Mouse (Mus musculus) urinary bladder, adult 2 months (tissue): ENCODE measurements around the gene Stat5b. TPM values are rescaled to one million over a fixed set of nuclear protein-coding genes. Genes with fewer than 3 reads are reported as not detected.
"Not testable (repeated sequence)": the region's sequence is repeated elsewhere in the genome, so short reads cannot be mapped to it uniquely, and the experiment has no call there.

Source experiments
- DNase-seq: peaks from one replicate; pipeline ENCODE4 v3.0.0; 2022; ENCODE audit warnings: low spot score
- polyA plus RNA-seq: library from polyadenylated mRNA; depleted of rRNA; stranded (reverse); fragments of >200 nt; gene quantifications from 2 replicates; pipeline ENCODE4 v1.2.3, GENCODE M21; 2012

The Stat5b gene
- polyA plus RNA-seq, 1 experiment, result 18.1 TPM

DNA sequence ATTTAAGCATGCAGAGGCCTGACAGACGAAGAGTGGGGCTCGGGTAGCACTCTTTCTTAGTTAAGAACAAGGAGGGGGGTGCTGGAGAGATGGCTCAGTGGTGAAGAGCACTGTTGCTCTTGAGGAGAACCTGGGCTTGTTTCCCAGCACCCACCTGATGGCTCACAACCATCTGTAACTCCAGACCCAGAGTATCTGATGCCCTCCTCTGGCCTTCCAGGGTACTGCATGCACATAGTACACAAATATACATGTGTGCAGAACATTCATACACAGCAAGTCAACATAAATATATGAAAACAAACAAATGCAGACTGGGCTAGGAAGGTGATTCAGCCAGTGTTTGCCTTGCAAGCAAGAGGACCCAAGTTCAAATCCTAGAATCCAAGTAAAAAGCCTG lies 39.4 kb downstream of the Stat5b start:
- no peak for DNase-seq

- DNase-seq, result no peak
Observed at GRCm38 (mm10) chr11:100810516-100810915, 40.0 kb downstream of the Stat5b start.

GRCm38 (mm10) chr11:100806380-100807305 lies 43.9 kb downstream of the Stat5b start:
- DNase-seq, result no peak

DNA sequence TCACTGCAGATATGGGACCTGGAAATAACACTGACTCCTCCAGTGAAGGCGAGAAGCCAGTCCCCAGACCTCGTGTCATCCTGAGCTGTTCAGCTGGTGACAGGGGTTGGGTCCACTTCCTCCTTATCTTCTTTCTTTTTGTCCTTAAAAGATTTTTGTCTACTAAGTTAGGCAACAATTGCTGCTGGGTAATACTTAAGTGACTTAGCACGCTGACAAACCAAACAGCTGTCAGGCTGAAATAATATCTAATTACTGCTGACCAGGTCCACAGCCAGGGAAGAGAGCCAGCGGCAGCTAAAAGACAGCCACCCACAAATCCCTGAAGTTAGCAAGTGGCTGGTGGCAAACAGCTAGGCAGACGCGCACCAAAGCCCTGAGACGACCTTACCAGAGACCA lies 45.0 kb downstream of the Stat5b start:
- no peak for DNase-seq

DNA sequence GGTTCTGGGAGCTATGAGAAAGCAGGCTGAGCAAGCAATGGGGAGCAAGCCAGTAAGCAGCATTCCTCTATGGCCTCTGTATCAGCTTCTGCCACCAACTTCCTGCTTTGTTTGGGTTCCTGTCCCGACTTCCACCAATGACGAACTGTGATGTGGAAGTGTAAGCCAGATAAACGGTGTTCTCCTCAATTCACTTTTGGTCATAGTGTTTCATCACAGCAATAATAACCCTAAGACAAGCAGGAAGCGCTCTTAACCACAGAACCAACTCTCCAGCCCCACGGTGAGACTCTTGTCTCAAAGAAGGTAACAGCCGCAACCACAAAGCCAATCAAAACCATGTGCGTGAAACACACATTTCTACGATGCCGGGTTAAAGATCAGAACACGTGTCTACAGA lies 46.1 kb downstream of the Stat5b start:
- DNase-seq, result no peak

GRCm38 (mm10) chr11:100799426-100799825 lies 51.1 kb downstream of the Stat5b start:
- DNase-seq, result no peak

DNA sequence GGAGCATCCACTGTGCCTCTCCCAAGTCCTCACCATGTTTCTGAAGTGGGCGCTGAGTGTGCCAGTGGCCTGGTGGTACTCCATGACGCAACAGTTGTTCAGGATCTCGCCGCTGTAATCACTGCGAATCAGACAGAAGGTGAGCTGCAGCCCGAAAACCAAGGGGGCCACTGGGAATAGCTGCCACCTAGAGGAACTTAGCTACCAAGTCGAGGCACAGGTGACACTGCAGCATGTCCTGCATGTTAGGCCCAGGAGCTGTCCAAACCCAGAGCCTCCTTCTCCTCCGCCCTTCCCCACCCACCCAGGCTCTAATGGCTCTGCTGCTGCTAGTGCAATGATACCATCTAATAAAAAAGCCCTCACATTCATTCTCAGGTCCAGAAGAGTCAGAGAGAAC lies 53.9 kb downstream of the Stat5b start:
- DNase-seq, result no peak

DNA sequence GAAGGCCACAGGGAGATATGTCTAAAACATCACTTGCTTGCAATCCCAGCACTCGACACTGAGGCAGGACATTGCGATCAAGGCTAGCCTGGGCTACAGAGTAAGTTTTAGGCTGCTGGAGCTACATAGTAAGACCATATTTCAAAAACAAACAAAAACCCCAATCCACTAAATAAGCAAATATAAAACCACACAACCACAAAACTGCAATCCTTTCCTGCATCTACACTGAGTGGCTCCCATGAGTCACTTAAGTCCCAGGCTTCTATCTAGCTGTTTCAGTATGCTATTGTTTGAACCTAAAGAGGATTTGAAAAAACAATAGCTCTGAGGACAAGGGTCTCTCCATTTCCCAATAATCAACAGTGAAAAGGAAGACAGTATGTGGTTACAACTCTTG lies 55.1 kb downstream of the Stat5b start:
- no peak for DNase-seq

DNA sequence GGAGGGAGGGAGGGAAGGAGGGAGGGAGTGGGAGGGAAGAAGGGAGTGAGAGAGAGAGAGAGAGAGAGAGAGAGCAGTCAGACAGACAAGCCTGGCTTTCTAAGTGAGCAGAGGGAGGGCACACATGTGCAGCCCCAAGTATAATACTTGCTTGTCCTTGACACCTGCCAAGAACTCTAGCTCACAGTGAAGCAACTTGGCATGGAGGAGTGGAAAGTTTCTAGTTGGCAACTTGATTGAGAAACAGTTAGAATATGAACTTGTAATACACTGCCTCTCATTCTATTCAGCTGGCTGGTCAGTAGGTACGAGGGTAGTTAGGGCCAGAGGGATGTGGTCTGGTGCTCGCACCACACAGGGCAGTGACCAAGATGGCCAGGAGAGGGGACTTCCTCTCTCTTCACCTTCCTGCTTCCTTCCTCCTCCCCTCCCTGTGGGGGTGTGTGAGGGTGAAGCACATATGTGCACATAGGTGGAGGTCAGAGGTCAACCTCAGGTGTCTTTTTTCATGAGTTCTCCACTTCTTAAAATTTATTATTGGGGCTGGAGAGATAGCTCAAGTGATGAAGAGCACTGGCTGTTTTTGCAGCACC lies 59.0 kb downstream of the Stat5b start:
- DNase-seq, result no peak

DNA sequence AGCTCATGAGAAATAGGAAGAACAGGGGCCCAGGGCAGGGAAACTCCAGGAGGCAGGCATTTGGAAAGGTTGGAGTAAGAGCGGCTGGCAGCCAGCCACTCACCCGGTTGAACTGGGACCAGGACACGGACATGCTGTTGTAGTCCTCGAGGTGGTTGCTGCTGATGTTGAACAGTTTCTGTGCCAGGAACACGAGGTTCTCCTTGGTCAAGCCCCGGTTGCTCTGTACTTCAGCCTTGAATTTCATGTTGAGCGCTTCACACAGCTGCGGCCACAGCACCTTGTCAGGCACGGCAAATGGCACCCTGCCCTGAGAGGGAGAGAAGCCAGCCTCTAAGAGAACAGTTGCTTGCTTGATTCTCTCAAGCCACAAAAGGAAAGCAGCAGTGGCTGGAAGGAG lies 59.9 kb downstream of the Stat5b start:
- not testable (repeated sequence) for DNase-seq

DNA sequence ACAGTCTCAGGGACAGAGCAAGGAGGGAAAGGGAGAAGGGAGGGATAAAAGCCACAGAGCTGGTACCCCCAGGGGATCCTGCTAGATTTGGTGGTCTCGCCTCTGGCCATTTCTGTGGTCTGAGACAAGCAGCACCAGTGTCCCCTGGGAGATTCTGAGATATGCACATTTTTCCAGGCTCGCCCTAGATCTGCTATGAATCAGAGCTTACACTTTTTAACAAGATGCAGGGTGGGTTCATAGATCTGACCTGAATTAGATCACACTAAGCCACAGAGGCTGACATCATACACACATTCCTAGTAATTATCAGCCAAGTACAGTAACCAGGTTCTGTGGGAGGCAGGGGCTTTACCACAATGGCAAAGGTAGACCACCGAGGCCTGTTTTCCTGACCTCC lies 60.8 kb downstream of the Stat5b start:
- DNase-seq, result no peak

GRCm38 (mm10) chr11:100785774-100786173 lies 64.8 kb downstream of the Stat5b start:
- DNase-seq, result no peak

GRCm38 (mm10) chr11:100784286-100784685 lies 66.2 kb downstream of the Stat5b start:
- no peak for DNase-seq

DNA sequence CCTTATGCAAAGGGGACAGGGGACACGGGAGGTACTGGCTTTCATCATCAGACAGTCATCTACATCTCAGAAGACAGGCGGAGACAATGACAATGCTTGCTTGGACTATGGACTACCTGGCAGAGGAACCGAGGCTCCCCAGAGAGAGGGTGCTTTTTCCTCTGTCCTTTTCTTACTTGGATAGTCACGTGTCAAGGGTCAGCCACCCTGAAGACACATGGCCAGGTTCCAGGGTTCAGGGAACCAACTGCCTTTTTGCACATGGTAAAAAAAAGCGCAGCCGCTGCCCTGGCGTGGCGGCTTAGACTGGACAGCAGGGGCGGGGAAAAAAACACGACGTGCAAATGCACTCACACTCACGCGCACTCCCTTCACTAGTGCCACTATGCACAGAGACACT lies 68.0 kb downstream of the Stat5b start:
- DNase-seq, result no peak

DNA sequence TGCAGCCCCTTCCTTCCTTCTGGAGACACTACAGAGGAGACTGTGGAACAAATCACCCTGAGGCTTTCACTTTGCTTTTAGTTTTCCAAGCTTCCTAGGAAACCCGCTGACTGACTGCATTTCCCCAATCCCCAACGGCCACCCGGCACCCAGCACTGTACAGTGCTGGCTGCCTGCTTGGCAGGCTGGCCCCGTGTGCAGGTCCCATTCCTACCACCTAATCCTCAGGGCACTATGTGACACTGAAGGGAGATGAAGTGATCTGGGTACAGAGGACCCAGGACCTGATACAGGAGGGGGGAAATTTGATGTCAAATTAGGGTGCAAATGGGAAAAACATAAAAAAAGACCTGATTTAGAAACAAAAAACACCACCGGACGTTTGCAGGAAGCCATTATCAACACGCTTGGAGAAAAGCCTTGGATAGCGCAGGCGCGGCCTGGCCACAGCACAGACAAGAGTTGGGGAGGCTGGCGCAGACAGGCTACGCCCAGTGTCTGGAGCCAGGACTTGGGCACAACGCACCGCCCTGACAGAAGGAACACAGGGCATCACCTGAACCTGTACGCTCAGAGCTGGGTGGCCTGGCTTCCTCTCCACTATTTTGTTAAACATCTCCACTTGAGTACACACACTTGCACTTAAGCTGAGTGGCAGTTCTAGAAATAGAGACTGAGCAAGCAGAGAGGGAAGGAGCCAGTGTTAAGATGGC lies 68.6 kb downstream of the Stat5b start:
- no peak for DNase-seq

DNA sequence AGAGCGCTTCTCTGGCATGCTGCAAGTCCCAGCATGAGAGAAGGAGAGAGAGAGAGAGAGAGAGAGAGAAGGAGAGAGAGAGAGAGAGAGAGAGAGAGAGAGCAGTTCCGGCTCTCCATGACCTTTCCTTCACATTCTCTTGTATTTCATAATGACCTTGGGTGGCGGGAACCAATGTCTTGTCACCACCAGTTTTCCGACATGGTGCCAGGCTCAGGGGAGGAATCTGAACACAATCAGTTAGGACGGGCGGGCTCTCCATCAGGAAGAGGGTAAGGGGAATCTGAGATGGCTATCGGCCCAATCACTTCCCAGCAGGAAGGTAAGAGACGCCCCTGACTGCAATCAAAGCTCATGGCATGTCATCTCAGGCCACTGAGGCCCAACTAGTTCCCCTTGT lies 70.3 kb downstream of the Stat5b start:
- DNase-seq, result no peak

- DNase-seq, result no peak
Observed at GRCm38 (mm10) chr11:100778069-100778468, 72.5 kb downstream of the Stat5b start.

- no peak for DNase-seq
Observed at GRCm38 (mm10) chr11:100775921-100776320, 74.6 kb downstream of the Stat5b start.

- no peak for DNase-seq
Observed at GRCm38 (mm10) chr11:100774261-100774660, 76.3 kb downstream of the Stat5b start.

DNA sequence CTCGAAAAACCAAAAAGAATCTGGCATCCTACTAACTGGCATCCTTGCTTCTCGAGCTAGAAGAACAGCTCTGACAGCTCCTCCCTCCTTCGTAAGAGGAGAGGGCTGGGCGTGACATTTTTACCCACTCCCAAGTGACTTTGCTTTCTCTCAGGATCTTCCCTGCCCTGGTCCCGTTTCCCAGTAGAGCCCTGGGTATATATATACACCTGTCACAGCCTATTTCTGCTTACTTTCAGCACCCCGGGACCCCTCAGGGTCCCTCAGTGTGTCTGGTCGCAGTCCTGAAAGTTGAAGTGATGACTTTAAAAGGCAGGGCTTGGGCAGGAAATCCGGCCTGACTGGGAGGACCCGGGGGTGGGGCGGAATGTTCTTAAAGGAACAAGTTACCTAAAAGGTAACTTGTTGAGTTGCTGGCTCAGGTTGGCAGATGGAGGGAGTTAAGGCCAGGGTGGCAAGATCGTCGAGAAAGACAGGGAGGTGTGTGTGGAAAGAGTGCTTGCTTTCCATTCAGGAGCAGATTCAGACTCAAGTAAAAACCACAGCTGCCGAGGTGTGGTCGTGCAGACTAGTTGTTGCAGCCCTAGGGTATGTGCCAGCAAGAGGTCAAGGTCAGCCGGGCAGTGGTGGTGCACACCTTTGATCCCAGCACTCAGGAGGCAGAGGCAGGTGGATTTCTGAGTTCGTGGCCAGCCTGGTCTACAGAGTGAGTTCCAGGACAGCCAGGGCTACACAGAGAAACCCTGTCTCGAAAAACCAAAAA lies 79.7 kb downstream of the Stat5b start, which contains the start of gene Ghdc:
Ghdc (minus strand) TSS at position 312 of the 763 bp plus-strand sequence.
- DNase-seq, result peak; percentile 54

DNA sequence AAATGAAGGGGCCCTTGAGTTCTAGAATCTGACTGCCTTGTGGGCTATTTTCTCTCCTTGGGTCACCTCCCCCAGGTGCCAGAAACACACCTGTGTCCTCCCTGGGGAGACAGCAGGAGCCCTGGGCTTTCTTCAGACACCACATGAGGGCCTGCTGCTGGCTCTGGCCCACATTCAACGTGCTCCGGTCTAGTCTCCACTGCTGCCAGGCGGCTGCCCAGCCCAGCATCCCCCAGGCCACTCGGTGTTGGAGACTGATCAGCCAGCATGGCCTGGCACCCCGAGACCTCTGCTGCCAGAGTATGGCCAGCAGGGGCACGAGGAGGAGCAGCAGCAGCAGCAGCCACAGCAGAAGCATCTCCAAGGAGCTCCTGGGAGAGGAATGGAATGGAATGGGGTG lies 80.5 kb downstream of the Stat5b start:
- DNase-seq, result no peak

GRCm38 (mm10) chr11:100767871-100768270 lies 82.7 kb downstream of the Stat5b start:
- no peak for DNase-seq
